Mouse (Mus musculus) right cerebral cortex, adult 18-20 months (tissue): ENCODE data around the gene 2410015M20Rik.
"Not testable (repeated sequence)": the region's sequence is repeated elsewhere in the genome, so short reads cannot be mapped to it uniquely, and the experiment has no call there.

Experiments
- DNase-seq: peaks from one replicate; pipeline ENCODE4 v3.0.0; 2022; ENCODE audit warnings: mixed read lengths

2410015M20Rik gene

GRCm38 (mm10) chr17:56609452-56610171, at the start of gene 2410015M20Rik:
Gene 2410015M20Rik (minus strand): TSS chr17:56609771.
- DNase-seq: peak; percentile 98

- DNase-seq: no peak
Observed at GRCm38 (mm10) chr17:56656171-56656570, 46.6 kb upstream of the 2410015M20Rik start.

- no peak for DNase-seq
Observed at GRCm38 (mm10) chr17:56655311-56655710, 45.7 kb upstream of the 2410015M20Rik start.

GRCm38 (mm10) chr17:56654771-56655170, 45.2 kb upstream of the 2410015M20Rik start:
- DNase-seq: no peak

- no peak for DNase-seq
Observed at GRCm38 (mm10) chr17:56651801-56652200, 42.2 kb upstream of the 2410015M20Rik start.

- no peak for DNase-seq
Observed at GRCm38 (mm10) chr17:56647546-56647945, 38.0 kb upstream of the 2410015M20Rik start.

- DNase-seq: no peak
Observed at GRCm38 (mm10) chr17:56643237-56643636, 33.7 kb upstream of the 2410015M20Rik start.

GRCm38 (mm10) chr17:56634023-56634422, 24.5 kb upstream of the 2410015M20Rik start:
- DNase-seq: no peak

- DNase-seq: no peak
Observed at GRCm38 (mm10) chr17:56631807-56632206, 22.2 kb upstream of the 2410015M20Rik start.

GRCm38 (mm10) chr17:56629800-56630781, 20.5 kb upstream of the 2410015M20Rik start:
- DNase-seq: not testable (repeated sequence)

- no peak for DNase-seq
Observed at GRCm38 (mm10) chr17:56627530-56628277, 18.1 kb upstream of the 2410015M20Rik start, which contains the start of gene Catsperd. Gene Catsperd (plus strand): TSS chr17:56628143.

- DNase-seq: peak; percentile 96
Observed at GRCm38 (mm10) chr17:56626754-56627470, 17.3 kb upstream of the 2410015M20Rik start, which contains the start of gene Lonp1. Gene Lonp1 (minus strand): TSS chr17:56626887.

GRCm38 (mm10) chr17:56626260-56626659, 16.7 kb upstream of the 2410015M20Rik start:
- DNase-seq: no peak

GRCm38 (mm10) chr17:56625495-56625894, 15.9 kb upstream of the 2410015M20Rik start:
- no peak for DNase-seq

- no peak for DNase-seq
Observed at GRCm38 (mm10) chr17:56617628-56618027, 8.1 kb upstream of the 2410015M20Rik start.

- DNase-seq: no peak
Observed at GRCm38 (mm10) chr17:56616725-56617124, 7.2 kb upstream of the 2410015M20Rik start.

- no peak for DNase-seq
Observed at GRCm38 (mm10) chr17:56615792-56616191, 6.2 kb upstream of the 2410015M20Rik start.

- no peak for DNase-seq
Observed at GRCm38 (mm10) chr17:56615136-56615784, 5.7 kb upstream of the 2410015M20Rik start.

GRCm38 (mm10) chr17:56614391-56615135, 5.0 kb upstream of the 2410015M20Rik start:
- DNase-seq: no peak

- peak; percentile 44 for DNase-seq
Observed at GRCm38 (mm10) chr17:56613893-56614292, 4.3 kb upstream of the 2410015M20Rik start.
